ENCODE assay signal across 14 mouse cellular contexts in genomic region chr5:116484236-116484635, GRCm38 (mm10).
A peak's percentile ranks its signal among the peaks of the same experiment; 100 is the strongest.
DNase-seq lines count a peak whose midpoint lies in the region; ATAC-seq lines count a peak whose summit lies in the region.
"Had no signal": no experiment of that assay in that cellular context is flagged by ENCODE, and none has a peak within 500 bp of the region (broad histone marks: within the 10 kb centered on the region; RNA-seq: fewer than 3 reads in every experiment).

No protein-coding gene starts in this region.

- no peak for DNase-seq in forebrain, embryonic 10.5 days (ENCODE audit: extremely low spot score, low spot score)
- DNase-seq in midbrain, embryonic 14.5 days = no peak
- no peak for DNase-seq in midbrain, embryonic 10.5 days (ENCODE audit: low spot score)
- DNase-seq in cerebellum, postnatal 14 days = peak; percentile 58 to 76
- DNase-seq in gastrocnemius, adult 8-10 months (ENCODE audit: low spot score in 2 of 2) = no peak
- DNase-seq in liver, embryonic 11.5 days (ENCODE audit: low spot score) = no peak

- H3K9ac ChIP-seq in forebrain, embryonic 15.5 days (replicated peaks) = no peak overlapping the region
- H3K9ac ChIP-seq in midbrain, embryonic 14.5 days (replicated peaks; ENCODE audit: low read length) = no peak overlapping the region
- no peak overlapping the region for H3K9ac ChIP-seq in liver, embryonic 11.5 days (ENCODE audit: low read depth, low read length)
- H3K9ac ChIP-seq: embryonic facial prominence, embryonic 12.5 days; limb, embryonic 13.5 days; liver, embryonic 15.5 days had no signal

- peak overlapping the region; percentile 7; the same call in 1 of the 2 replicates for H3K27ac ChIP-seq in forebrain, embryonic 15.5 days (replicated peaks)
- no peak overlapping the region for H3K27ac ChIP-seq in forebrain, embryonic 10.5 days
- peak overlapping the region; percentile 60 for H3K27ac ChIP-seq in midbrain, embryonic 14.5 days (replicated peaks; ENCODE audit: low read depth, low read length)
- no peak overlapping the region for H3K27ac ChIP-seq in midbrain, embryonic 10.5 days (replicated peaks)
- H3K27ac ChIP-seq in liver, embryonic 11.5 days (ENCODE audit: low read depth, low read length) = no peak overlapping the region
- H3K27ac ChIP-seq: embryonic facial prominence, embryonic 12.5 days; kidney, postnatal 0 days; limb, embryonic 13.5 days; liver, embryonic 15.5 days had no signal

- no peak for ATAC-seq in forebrain, embryonic 15.5 days (replicated peaks)
- ATAC-seq in midbrain, embryonic 14.5 days (ENCODE audit: low FRiP score, low TSS enrichment) = no peak
- ATAC-seq in inflammation-experienced regulatory T-cells, adult 6 months = no peak
- no peak for ATAC-seq in liver, embryonic 11.5 days (replicated peaks; ENCODE audit: low FRiP score)
- ATAC-seq: intestine, postnatal 0 days had no signal

- no peaks in the 10 kb centered on the region for H3K36me3 ChIP-seq in forebrain, embryonic 15.5 days
- no peaks in the 10 kb centered on the region for H3K36me3 ChIP-seq in forebrain, embryonic 10.5 days (replicated peaks)
- H3K36me3 ChIP-seq in midbrain, embryonic 14.5 days (ENCODE audit: control insufficient read depth, insufficient read depth, low read length) = no peaks in the 10 kb centered on the region; the same call in 1 of the 2 replicates
- peaks cover 18% of the 10 kb centered on the region; the same call in 1 of the 2 replicates for H3K36me3 ChIP-seq in midbrain, embryonic 10.5 days
- H3K36me3 ChIP-seq in liver, embryonic 11.5 days (ENCODE audit: control insufficient read depth, insufficient read depth, low read length) = no peaks in the 10 kb centered on the region
- H3K36me3 ChIP-seq: embryonic facial prominence, embryonic 12.5 days; limb, embryonic 13.5 days; liver, embryonic 15.5 days had no signal

- H3K9me3 ChIP-seq in forebrain, embryonic 15.5 days = no peaks in the 10 kb centered on the region
- H3K9me3 ChIP-seq in forebrain, embryonic 10.5 days = no peaks in the 10 kb centered on the region
- H3K9me3 ChIP-seq in midbrain, embryonic 14.5 days (ENCODE audit: control insufficient read depth, low read length) = no peaks in the 10 kb centered on the region
- H3K9me3 ChIP-seq in midbrain, embryonic 10.5 days (replicated peaks) = no peaks in the 10 kb centered on the region
- H3K9me3 ChIP-seq in liver, embryonic 11.5 days (ENCODE audit: control insufficient read depth, low read length) = no peaks in the 10 kb centered on the region
- H3K9me3 ChIP-seq: embryonic facial prominence, embryonic 12.5 days; limb, embryonic 13.5 days; liver, embryonic 15.5 days had no signal

- H3K27me3 ChIP-seq in forebrain, embryonic 15.5 days = no peaks in the 10 kb centered on the region
- H3K27me3 ChIP-seq in forebrain, embryonic 10.5 days (ENCODE audit: poor library complexity, severe bottlenecking) = no peaks in the 10 kb centered on the region
- no peaks in the 10 kb centered on the region for H3K27me3 ChIP-seq in midbrain, embryonic 14.5 days (ENCODE audit: control insufficient read depth, insufficient read depth, low read length)
- H3K27me3 ChIP-seq in midbrain, embryonic 10.5 days (ENCODE audit: low read depth, poor library complexity, severe bottlenecking) = no peaks in the 10 kb centered on the region
- no peaks in the 10 kb centered on the region for H3K27me3 ChIP-seq in liver, embryonic 11.5 days (replicated peaks; ENCODE audit: control insufficient read depth, insufficient read depth, low read length)
- H3K27me3 ChIP-seq: embryonic facial prominence, embryonic 12.5 days; liver, embryonic 15.5 days had no signal

- H3K4me3 ChIP-seq in forebrain, embryonic 15.5 days = no peak overlapping the region
- H3K4me3 ChIP-seq in forebrain, embryonic 10.5 days = no peak overlapping the region
- no peak overlapping the region for H3K4me3 ChIP-seq in midbrain, embryonic 14.5 days (replicated peaks; ENCODE audit: low read depth, low read length)
- no peak overlapping the region for H3K4me3 ChIP-seq in midbrain, embryonic 10.5 days
- H3K4me3 ChIP-seq in liver, embryonic 11.5 days (ENCODE audit: low read depth, low read length) = no peak overlapping the region
- H3K4me3 ChIP-seq: embryonic facial prominence, embryonic 12.5 days; limb, embryonic 13.5 days; liver, embryonic 15.5 days had no signal

- no peak overlapping the region for H3K4me2 ChIP-seq in forebrain, embryonic 15.5 days (replicated peaks)
- H3K4me2 ChIP-seq in midbrain, embryonic 14.5 days (ENCODE audit: low read length) = no peak overlapping the region
- H3K4me2 ChIP-seq in liver, embryonic 11.5 days = no peak overlapping the region
- H3K4me2 ChIP-seq: embryonic facial prominence, embryonic 12.5 days; heart, embryonic 11.5 days; limb, embryonic 13.5 days; liver, embryonic 15.5 days had no signal

- H3K4me1 ChIP-seq in forebrain, embryonic 15.5 days = peaks cover 21% of the 10 kb centered on the region
- H3K4me1 ChIP-seq in forebrain, embryonic 10.5 days = peaks cover 26% of the 10 kb centered on the region
- peaks cover 24% of the 10 kb centered on the region for H3K4me1 ChIP-seq in midbrain, embryonic 14.5 days (ENCODE audit: control insufficient read depth, insufficient read depth, low read length)
- H3K4me1 ChIP-seq in midbrain, embryonic 10.5 days = peaks cover 35% of the 10 kb centered on the region
- no peaks in the 10 kb centered on the region; the same call in 1 of the 2 replicates for H3K4me1 ChIP-seq in liver, embryonic 11.5 days (replicated peaks; ENCODE audit: control insufficient read depth, insufficient read depth, low read length)
- H3K4me1 ChIP-seq: liver, embryonic 15.5 days had no signal

- 84% methylated on average over 9 of the region's 9 CpGs for WGBS in forebrain, embryonic 15.5 days
- WGBS in forebrain, embryonic 10.5 days = 93% methylated on average over 9 of the region's 9 CpGs
- 90% methylated on average over 9 of the region's 9 CpGs for WGBS in midbrain, embryonic 14.5 days
- 94% methylated on average over 9 of the region's 9 CpGs for WGBS in midbrain, embryonic 10.5 days
- 89% methylated on average over 9 of the region's 9 CpGs for WGBS in liver, embryonic 11.5 days

Comparison
In these comparisons a context has a peak if more than half of its experiments do, and no peak if none do; other contexts are left out.
1. H3K27ac ChIP-seq: peak in forebrain, embryonic 15.5 days (single experiment) and midbrain, embryonic 14.5 days (single experiment); none in forebrain, embryonic 10.5 days (single experiment), midbrain, embryonic 10.5 days (single experiment) and liver, embryonic 11.5 days (single experiment).
2. DNase-seq: peak in cerebellum, postnatal 14 days (2 of 2); none in forebrain, embryonic 10.5 days (single experiment), midbrain, embryonic 14.5 days (single experiment), midbrain, embryonic 10.5 days (single experiment), gastrocnemius, adult 8-10 months (0 of 2) and liver, embryonic 11.5 days (single experiment).